Mouse (Mus musculus): ENCODE data around the gene Sema4d. TPM values are rescaled to one million over a fixed set of nuclear protein-coding genes. Genes with fewer than 3 reads are reported as not detected.
"Not testable (repeated sequence)": the region's sequence is repeated elsewhere in the genome, so short reads cannot be mapped to it uniquely, and the experiment has no call there.

Sema4d gene
- polyA plus RNA-seq, 1 experiment from 2014 or later = 26.5 TPM

GRCm38 (mm10) chr13:51834024-51834423 lies 40.5 kb upstream of the Sema4d start:
- DNase-seq (ENCODE audit: low read depth, low spot score); POLR2A ChIA-PET; H3K27me3 ChIP-seq: not testable (repeated sequence)
- in situ Hi-C loops (cut with MboI; ENCODE audit: low pct_unique_long_range_greater_than_20kb) = loop anchor here (25.0 kb wide), 1 partner anchor 703 kb away; the partner anchor contains the start of gene Diras2
- peak; percentile 64 for TF ChIP-seq CTCF (IDR thresholded peaks at IDR 0.05)
- peak; percentile 32 for ATAC-seq
- CTCF ChIA-PET = interaction anchor here (1.1 to 1.7 kb wide), 3 partner anchors 9 to 393 kb away, joined by 3 to 5 read pairs (median 3); no protein-coding TSS in a partner anchor

- CTCF ChIA-PET = interaction anchor here (0.6 to 1.7 kb wide), 3 partner anchors 10 to 717 kb away, joined by 3 to 5 read pairs (median 3); no protein-coding TSS in a partner anchor
- ATAC-seq (peak; percentile 37), DNase-seq (ENCODE audit: low read depth, low spot score) (no peak)
- in situ Hi-C loops (cut with MboI; ENCODE audit: low pct_unique_long_range_greater_than_20kb) = loop anchor here (25.0 kb wide), 1 partner anchor 704 kb away; the partner anchor contains the start of gene Diras2
- H3K27me3 ChIP-seq = no peaks in the 10 kb centered on the region
- TF ChIP-seq CTCF (IDR thresholded peaks at IDR 0.05) = no peak
- POLR2A ChIA-PET = no interaction called here
Observed at GRCm38 (mm10) chr13:51833611-51834010, 40.1 kb upstream of the Sema4d start.

- TF ChIP-seq CTCF (IDR thresholded peaks at IDR 0.05) = no peak
- H3K27me3 ChIP-seq = no peaks in the 10 kb centered on the region
- ChIA-PET CTCF (interaction anchor here (1.0 kb wide), 1 partner anchor 421 kb away, joined by 4 read pairs; no protein-coding TSS in a partner anchor), POLR2A (no interaction called here)
- DNase-seq (ENCODE audit: low read depth, low spot score) (no peak), ATAC-seq (no peak)
- in situ Hi-C loops (cut with MboI; ENCODE audit: low pct_unique_long_range_greater_than_20kb) = loop anchor here (25.0 kb wide), 1 partner anchor 705 kb away; the partner anchor contains the start of gene Diras2
Observed at GRCm38 (mm10) chr13:51832491-51832890, 38.9 kb upstream of the Sema4d start.

- CTCF ChIA-PET = interaction anchor here (0.7 kb wide), 1 partner anchor 31 kb away, joined by 3 read pairs; no protein-coding TSS in a partner anchor
- in situ Hi-C loops (cut with MboI; ENCODE audit: low pct_unique_long_range_greater_than_20kb) = loop anchor here (25.0 kb wide), 1 partner anchor 706 kb away; the partner anchor contains the start of gene Diras2
- ATAC-seq = no peak
- peak; percentile 75 for TF ChIP-seq CTCF (IDR thresholded peaks at IDR 0.05)
- no peak for DNase-seq (ENCODE audit: low read depth, low spot score)
- POLR2A ChIA-PET = no interaction called here
- H3K27me3 ChIP-seq = no peaks in the 10 kb centered on the region
Observed at GRCm38 (mm10) chr13:51830744-51831450, 37.4 kb upstream of the Sema4d start.

- peak; percentile 39 for ATAC-seq
- POLR2A ChIA-PET = interaction anchor here (0.7 kb wide), 1 partner anchor 149 kb away, joined by 3 read pairs; no protein-coding TSS in a partner anchor
- TF ChIP-seq CTCF (IDR thresholded peaks at IDR 0.05) = no peak
- in situ Hi-C loops (cut with MboI; ENCODE audit: low pct_unique_long_range_greater_than_20kb) = no loop called here
- CTCF ChIA-PET = interaction anchor here (0.9 to 1.4 kb wide), 5 partner anchors 10 to 429 kb away, joined by 3 to 5 read pairs (median 3); no protein-coding TSS in a partner anchor
- DNase-seq (ENCODE audit: low read depth, low spot score) = no peak
- no peaks in the 10 kb centered on the region for H3K27me3 ChIP-seq
Observed at GRCm38 (mm10) chr13:51823822-51824495, 30.4 kb upstream of the Sema4d start.

GRCm38 (mm10) chr13:51821988-51822387 lies 28.4 kb upstream of the Sema4d start:
- ChIA-PET POLR2A (no interaction called here), CTCF (no interaction called here)
- TF ChIP-seq CTCF (IDR thresholded peaks at IDR 0.05) = no peak
- ATAC-seq = no peak
- H3K27me3 ChIP-seq = no peaks in the 10 kb centered on the region
- in situ Hi-C loops (cut with MboI; ENCODE audit: low pct_unique_long_range_greater_than_20kb) = no loop called here
- no peak for DNase-seq (ENCODE audit: low read depth, low spot score)

- POLR2A ChIA-PET = interaction anchor here (0.6 kb wide), 1 partner anchor 129 kb away, joined by 4 read pairs; no protein-coding TSS in a partner anchor
- DNase-seq (ENCODE audit: low read depth, low spot score) (no peak), ATAC-seq (no peak)
- CTCF ChIA-PET = no interaction called here
- no peak for TF ChIP-seq CTCF (IDR thresholded peaks at IDR 0.05)
- in situ Hi-C loops (cut with MboI; ENCODE audit: low pct_unique_long_range_greater_than_20kb) = no loop called here
- no peaks in the 10 kb centered on the region for H3K27me3 ChIP-seq
Observed at GRCm38 (mm10) chr13:51819351-51819750, 25.8 kb upstream of the Sema4d start.

- in situ Hi-C loops (cut with MboI; ENCODE audit: low pct_unique_long_range_greater_than_20kb) = no loop called here
- ChIA-PET POLR2A (no interaction called here), CTCF (no interaction called here)
- no peaks in the 10 kb centered on the region for H3K27me3 ChIP-seq
- no peak for DNase-seq (ENCODE audit: low read depth, low spot score)
- no peak for TF ChIP-seq CTCF (IDR thresholded peaks at IDR 0.05)
- no peak for ATAC-seq
Observed at GRCm38 (mm10) chr13:51818944-51819326, 25.4 kb upstream of the Sema4d start.

- ATAC-seq = no peak
- TF ChIP-seq CTCF (IDR thresholded peaks at IDR 0.05) = no peak
- in situ Hi-C loops (cut with MboI; ENCODE audit: low pct_unique_long_range_greater_than_20kb) = no loop called here
- H3K27me3 ChIP-seq = no peaks in the 10 kb centered on the region
- no peak for DNase-seq (ENCODE audit: low read depth, low spot score)
- POLR2A ChIA-PET = interaction anchor here (0.6 to 0.7 kb wide), 3 partner anchors 24 to 294 kb away, joined by 3 read pairs; no protein-coding TSS in a partner anchor
- CTCF ChIA-PET = interaction anchor here (1.2 kb wide), 1 partner anchor 27 kb away, joined by 3 read pairs; no protein-coding TSS in a partner anchor
Observed at GRCm38 (mm10) chr13:51818170-51818943, 24.8 kb upstream of the Sema4d start.

GRCm38 (mm10) chr13:51816559-51817041 lies 23.1 kb upstream of the Sema4d start:
- ATAC-seq (no peak), DNase-seq (ENCODE audit: low read depth, low spot score) (no peak)
- ChIA-PET CTCF (no interaction called here), POLR2A (interaction anchor here (1.0 to 1.2 kb wide), 2 partner anchors 10 to 25 kb away, joined by 3 to 7 read pairs; no protein-coding TSS in a partner anchor)
- in situ Hi-C loops (cut with MboI; ENCODE audit: low pct_unique_long_range_greater_than_20kb) = no loop called here
- no peaks in the 10 kb centered on the region for H3K27me3 ChIP-seq
- TF ChIP-seq CTCF (IDR thresholded peaks at IDR 0.05) = no peak
